Mouse (Mus musculus): ENCODE data around the gene Mettl5. TPM values are rescaled to one million over a fixed set of nuclear protein-coding genes. Genes with fewer than 3 reads are reported as not detected.
A peak's percentile ranks its signal among the peaks of the same experiment; 100 is the strongest.
"Not testable (repeated sequence)": the region's sequence is repeated elsewhere in the genome, so short reads cannot be mapped to it uniquely, and the experiment has no call there.

Mettl5 gene
- total RNA-seq (2014; fragmentation: Nextera tagmentation) (27.3 and 60.1 TPM in 2 replicates), total RNA-seq (2017) (43.5 and 86.1 TPM in 2 replicates)

DNA sequence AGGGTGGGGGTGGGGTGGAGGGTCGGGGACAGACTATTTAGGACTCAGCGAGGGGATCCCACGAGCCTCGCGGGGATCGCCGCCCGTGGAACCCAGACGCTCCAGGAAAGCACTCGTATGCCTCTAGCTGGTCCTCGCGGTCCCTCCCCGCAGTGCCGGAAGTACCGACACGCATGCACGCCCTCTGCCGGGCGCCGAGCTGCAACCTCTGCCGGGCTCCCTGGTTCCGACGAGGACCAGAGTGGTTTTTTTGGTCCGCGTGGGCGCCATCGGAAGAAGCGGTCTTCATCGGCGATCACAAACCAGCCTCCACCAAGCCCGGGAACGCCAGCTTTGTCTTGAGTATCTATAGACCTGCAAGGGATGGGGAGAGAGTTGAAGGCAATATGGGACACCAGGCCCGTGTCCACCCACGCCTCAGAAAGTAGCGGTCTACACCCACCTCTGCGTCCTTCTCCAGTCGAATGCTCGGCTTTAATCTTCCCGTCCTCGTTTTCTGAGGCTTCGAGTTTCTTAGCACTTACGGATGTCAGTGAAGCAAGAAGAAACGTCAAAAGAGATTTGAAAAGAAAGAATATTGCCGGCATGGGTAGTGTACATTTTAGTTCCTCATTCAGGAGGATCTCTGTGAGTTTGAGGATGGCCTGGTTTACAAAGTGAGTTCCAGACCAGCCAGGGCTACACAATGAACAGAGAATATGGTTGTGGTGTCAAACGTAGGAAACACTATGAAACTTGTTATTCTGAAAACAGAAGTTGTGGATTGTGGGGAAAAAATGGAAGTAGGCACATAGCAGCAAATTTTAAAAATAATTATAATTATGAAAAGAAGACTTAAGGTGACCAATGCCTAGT is at the start of gene Mettl5:
Mettl5 (minus strand) TSS at position 165 of the 855 bp plus-strand sequence.
- peak; percentile 99 for ATAC-seq (replicated peaks; ENCODE audit: low FRiP score, low TSS enrichment, poor library complexity, severe bottlenecking)

DNA sequence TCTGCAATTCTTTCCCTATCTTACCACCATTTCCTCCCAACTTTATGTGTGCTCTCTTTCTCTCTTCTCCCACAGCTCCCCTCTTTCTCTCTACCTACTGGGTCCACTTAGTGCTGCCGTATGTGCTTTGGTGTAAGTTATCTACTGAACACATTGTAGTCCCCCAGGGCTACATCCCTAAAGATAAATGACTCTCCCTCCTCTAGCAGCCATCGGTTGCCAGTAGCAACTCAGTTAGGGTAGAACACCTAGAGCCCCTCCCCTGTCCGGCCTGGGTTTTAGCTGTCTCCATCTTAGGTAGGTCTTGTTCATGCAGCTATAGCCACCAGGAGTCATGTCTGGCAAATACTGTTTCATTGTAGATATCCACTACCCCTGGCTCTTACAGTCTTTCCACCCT is 39.5 kb upstream of the Mettl5 start:
- peak; percentile 97 for ATAC-seq (replicated peaks; ENCODE audit: low FRiP score, low TSS enrichment, poor library complexity, severe bottlenecking)

DNA sequence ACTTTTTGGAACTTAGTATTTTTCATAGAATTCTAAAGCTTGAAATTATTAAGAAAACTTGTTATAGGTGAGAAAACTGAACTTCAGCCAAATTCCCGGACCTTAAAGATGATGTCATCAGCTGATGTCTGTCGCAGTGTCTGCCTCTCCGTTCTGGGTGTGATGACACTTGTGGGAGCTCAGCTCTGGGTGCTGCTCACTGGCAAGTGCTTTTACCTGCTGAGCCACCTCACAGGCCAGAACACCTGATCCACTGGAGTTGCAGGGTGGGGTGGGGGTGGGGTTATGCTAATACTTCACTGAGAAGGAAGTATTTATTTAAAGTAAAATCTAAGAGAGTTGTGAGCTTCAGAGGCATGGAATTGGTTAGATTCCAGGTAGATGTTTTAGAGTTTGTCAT is 31.9 kb upstream of the Mettl5 start:
- ATAC-seq (replicated peaks; ENCODE audit: low FRiP score, low TSS enrichment, poor library complexity, severe bottlenecking) = no peak

DNA sequence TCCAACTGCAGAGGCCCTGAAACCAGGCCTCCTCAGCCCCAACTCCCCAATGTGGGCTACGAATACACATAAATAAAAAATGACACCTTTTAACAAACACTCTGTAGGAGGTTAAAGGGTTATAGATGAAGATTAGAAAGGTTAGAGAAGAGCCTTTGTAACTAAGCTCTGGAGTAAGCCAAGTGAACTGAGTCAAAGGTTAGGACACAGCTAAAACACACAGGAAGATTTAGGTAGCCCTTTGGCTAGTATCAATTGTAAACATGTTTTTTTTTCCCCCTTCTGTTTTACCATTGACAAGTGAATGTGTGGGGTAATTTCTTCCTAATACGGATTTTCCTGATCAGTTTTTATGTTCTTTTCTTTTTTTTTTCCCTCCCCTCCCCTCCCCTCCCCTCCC is 27.4 kb upstream of the Mettl5 start:
- ATAC-seq (replicated peaks; ENCODE audit: low FRiP score, low TSS enrichment, poor library complexity, severe bottlenecking) = no peak

DNA sequence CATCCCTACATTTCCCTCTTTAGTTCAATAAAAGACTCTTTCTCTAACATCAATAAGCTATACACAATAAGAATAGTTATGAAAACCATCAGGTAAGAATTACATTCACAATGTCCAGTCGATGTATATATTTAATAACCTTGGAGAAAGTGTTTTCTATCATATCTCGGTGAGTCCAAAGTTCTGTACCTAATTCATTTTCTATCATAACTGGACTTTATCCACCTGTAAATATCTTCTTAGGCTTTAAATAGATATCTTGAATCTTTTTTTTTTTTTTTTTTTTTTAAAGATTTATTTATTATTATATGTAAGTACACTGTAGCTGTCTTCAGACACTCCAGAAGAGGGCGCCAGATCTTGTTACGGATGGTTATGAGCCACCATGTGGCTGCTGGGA is 22.0 kb upstream of the Mettl5 start:
- ATAC-seq (replicated peaks; ENCODE audit: low FRiP score, low TSS enrichment, poor library complexity, severe bottlenecking) = not testable (repeated sequence)

DNA sequence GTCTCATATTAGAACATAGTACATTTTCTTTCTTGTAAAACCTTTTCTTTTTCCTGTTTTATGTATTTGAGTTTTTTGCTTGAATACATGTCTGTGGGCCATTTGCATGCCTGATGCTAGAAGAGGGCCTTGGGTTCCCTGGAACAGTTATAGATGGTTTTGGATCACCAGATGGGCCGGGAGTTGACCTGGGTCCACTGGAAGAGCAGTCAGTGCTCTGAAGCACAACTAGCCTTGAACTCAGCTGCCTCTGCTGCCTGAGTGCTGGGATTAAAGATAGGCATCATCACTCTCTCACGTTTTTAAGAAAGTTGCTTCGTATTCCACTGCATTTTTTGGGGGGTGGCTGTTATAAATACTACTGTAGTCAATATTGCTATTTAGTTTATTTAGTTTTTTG is 18.1 kb upstream of the Mettl5 start:
- no peak for ATAC-seq (replicated peaks; ENCODE audit: low FRiP score, low TSS enrichment, poor library complexity, severe bottlenecking)

DNA sequence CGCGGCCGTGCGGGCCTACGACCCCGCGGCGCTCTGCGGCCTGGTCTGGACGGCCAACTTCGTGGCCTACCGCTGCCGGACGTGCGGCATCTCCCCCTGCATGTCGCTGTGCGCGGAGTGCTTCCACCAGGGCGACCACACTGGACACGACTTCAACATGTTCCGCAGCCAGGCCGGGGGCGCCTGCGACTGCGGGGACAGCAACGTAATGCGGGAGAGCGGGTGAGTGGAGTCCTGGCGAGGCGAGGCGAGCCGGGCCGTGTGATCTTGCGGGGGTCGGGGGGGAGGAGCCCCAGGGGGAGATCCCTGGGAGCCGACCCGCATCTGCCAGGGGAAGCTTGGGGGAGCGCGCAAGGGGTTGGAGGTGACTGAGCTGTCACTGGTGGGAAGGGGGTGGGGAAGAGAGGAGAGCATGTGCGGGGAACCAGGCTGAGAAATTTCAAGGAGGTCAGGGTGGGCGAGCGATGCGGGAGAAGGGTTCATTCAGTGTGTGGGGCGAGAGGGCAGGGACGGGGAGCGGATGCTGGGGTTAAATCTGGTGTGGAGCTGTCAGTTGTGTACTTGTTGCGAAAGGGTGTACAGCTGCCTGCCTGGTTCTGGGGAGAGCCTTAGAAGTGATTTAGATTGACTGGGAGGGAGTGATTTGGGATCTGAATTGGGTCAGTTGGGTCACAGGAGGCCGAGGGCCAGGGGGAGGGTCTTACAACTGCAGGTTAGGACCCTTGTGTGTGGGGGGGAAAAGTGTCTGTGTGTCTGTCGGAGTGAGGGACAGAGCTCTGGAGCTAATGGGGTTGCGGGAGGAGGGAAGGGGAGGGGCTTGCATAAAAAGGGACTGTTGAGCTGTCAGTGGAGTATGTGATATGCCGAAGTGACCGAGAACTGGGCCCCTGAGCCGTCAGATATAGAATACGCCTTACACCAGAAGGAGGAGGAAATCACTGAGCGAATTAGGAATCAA is 12.5 kb upstream of the Mettl5 start:
- peak; percentile 90 for ATAC-seq (replicated peaks; ENCODE audit: low FRiP score, low TSS enrichment, poor library complexity, severe bottlenecking)

DNA sequence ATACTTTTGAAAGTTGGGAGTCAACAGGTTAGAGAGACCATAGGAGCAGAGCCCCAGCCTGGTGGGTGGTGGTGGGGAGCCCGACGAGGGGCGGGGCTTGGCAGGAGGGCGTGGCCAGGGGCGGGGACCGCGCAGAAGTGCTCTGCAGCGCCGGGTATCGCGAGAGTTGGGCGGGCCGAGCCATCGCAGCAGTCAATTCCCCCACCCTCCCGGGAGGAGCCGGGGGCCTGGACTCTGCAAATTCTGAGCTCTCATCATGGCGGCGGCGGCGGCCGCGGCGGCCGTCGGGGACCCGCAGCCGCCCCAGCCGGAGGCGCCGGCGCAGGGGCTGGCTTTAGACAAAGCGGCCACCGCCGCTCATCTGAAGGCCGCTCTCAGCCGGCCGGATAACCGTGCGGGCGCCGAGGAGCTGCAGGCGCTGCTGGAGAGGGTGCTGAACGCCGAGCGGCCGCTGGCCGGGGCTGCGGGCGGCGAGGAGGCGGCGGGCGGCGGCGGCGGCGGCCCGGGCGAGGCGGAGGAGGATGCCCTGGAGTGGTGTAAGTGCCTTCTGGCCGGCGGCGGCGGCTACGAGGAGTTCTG is 11.7 kb upstream of the Mettl5 start, which contains the start of gene Ubr3:
Ubr3 (plus strand) TSS at position 208 of the 579 bp plus-strand sequence.
- ATAC-seq (replicated peaks; ENCODE audit: low FRiP score, low TSS enrichment, poor library complexity, severe bottlenecking) = peak; percentile 87

DNA sequence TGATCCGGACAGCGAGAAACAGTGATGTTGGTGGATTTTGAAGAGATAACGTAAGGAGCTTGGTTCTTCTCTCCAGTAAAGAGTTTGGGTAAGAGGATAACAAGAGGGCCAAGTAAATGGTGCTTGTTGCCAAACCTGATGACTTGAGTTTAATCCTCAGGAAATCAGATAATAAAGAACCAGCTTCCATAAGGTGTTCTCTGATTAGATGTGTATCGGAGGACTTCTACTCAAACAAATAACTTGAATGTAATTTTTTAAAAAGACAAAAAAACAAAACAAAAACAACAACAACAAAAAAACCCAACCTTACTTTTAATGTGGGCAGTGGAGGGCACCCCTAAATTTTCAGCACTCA is 10.8 kb upstream of the Mettl5 start:
- peak; percentile 28; the same call in 1 of the 2 replicates for ATAC-seq (replicated peaks; ENCODE audit: low FRiP score, low TSS enrichment, poor library complexity, severe bottlenecking)

DNA sequence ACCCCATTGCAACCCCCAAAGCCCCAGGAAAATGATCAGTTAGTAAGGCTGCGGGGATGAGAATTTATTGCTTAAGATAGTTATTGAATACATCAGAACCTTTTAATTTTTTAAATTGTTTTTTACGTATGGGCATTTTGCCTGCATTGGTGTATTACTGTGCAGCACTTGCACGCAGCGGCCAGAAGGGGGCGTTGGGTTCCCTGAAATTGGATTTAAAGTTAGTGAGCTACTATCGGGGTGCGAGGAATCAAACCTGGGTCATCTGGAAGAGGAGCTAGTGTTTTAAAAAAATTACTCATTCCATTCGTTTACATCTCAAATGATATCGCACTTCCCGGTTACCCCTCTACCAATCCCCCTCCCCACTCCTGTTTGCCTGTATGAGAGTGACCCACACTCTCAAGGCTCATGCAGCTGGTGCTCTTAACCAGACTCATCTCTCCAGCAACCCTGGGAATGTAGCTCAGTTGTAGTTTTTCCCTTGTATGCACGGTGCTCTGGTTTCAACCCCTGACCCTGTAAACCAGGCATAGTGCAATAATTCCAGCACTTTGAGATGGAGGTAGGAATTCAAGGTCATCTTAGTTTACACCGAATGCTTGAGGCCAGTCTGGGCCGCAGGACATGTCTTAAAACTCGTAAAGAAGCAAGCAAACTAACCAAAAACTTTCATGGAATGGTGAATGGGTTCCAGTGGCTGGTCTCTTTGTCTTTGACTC is 10.2 kb upstream of the Mettl5 start:
- ATAC-seq (replicated peaks; ENCODE audit: low FRiP score, low TSS enrichment, poor library complexity, severe bottlenecking) = no peak

DNA sequence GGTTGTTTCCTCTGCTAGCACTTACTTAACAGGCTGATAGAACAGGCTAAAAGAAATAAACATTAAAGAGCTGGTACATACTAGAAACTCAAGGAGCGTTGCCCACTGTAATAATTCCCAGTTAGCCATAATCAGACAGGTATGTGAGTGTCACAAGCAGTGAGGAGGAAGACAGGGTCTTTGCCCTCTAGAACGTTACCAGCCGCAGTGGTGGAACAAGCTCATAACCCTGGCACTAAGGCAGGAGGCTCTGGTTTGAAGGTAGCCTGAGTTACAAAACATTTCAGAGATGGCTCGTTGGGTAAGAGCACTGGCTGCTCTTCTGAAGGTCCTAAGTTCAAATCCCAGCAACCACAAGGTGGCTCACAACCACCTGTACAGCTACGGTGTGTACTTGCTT is 8.5 kb upstream of the Mettl5 start:
- ATAC-seq (replicated peaks; ENCODE audit: low FRiP score, low TSS enrichment, poor library complexity, severe bottlenecking) = no peak

DNA sequence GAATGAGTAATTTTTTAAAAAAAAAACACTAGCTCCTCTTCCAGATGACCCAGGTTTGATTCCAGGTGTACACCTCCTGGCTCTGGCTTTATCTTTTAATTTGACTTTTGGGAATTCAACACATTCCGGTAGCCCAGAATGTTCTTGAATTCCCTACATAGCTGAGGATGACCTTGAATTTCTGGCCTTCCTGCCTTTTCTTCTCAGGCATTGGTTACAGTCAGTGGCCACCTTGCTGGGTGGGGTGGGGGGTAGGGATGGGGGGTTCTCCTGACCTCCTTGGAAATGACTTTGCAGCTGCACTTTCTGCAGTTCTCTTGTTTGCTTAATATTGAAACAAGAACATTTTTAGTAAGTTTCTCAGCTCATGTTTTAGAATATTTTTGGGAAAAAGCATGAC is 7.7 kb upstream of the Mettl5 start:
- ATAC-seq (replicated peaks; ENCODE audit: low FRiP score, low TSS enrichment, poor library complexity, severe bottlenecking) = no peak

DNA sequence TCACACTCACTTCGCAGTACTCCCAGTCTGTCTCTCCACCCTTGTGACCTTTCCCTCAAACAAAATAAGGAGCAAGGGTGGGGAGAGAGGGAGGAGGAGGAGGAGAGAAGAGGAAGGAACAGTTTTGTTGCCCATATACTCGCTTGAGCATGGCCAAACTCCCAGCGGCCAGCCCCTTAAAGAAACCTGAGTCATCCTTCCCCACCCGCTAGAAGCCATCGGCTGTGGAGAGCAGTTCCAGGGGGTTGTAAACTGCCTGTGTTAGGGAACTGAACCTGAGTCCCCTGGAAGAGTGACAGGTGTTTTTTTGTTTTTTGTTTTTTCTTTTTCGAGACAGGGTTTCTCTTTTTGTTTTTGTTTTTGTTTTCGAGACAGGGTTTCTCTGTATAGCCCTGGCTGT is 5.4 kb upstream of the Mettl5 start:
- no peak for ATAC-seq (replicated peaks; ENCODE audit: low FRiP score, low TSS enrichment, poor library complexity, severe bottlenecking)

DNA sequence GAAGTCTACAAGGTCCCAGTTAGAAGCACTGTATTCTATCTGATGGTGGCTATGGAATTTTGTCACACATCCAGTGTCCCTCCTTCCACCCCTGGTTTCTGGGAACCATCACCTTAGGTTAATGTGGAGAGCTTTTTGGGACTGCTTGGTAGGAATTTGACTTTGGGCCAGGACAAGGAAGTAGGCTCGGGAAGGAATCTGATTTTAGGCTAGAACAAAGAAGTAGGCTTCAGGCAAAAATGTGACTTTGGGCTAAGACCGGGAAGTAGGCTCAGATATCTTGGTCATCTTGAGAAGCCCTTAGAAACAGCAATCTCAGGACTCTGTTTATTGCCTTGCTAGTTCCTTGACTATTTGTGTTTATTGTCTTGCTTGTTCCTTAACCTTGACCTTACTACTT is 3.5 kb upstream of the Mettl5 start:
- ATAC-seq (replicated peaks; ENCODE audit: low FRiP score, low TSS enrichment, poor library complexity, severe bottlenecking) = no peak

DNA sequence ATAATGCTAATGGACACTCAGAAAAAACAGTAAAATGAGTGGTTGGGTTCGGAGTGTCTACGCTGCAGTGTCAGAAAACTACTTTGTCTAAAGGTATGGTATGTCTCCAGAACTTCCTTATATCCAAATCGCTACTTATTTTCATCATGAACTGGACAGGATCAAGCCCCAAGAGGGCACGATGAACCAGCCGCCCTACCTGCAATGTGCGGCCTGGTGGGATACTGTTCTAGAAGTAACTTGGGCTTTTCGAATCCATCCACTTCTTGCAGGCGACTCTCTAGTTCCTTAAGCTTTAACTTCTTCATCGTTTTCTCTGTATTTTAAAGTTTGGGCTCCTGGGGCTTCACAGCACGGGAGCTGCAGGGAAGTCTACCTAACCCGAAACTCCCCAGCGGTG is 365 bp downstream of the Mettl5 start:
- ATAC-seq (replicated peaks; ENCODE audit: low FRiP score, low TSS enrichment, poor library complexity, severe bottlenecking) = no peak

DNA sequence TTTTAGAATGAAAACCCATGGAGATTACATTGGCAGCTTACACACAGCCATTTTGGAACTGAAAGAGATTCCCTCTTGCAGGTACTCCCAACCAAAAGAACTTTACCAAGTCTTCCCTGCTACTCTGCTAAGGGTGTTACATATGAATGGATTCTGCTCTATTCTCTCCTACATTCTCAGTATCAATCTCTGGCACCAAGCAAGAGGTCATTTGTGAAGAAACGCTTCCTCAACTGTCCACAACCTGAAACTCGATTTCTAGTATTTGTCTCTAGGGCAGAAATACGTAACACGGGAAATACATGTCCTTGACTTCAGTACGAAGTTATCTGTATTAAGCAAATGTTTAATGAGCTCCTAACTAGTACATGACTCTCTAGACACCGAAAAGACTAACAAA is 834 bp downstream of the Mettl5 start:
- ATAC-seq (replicated peaks; ENCODE audit: low FRiP score, low TSS enrichment, poor library complexity, severe bottlenecking) = no peak

DNA sequence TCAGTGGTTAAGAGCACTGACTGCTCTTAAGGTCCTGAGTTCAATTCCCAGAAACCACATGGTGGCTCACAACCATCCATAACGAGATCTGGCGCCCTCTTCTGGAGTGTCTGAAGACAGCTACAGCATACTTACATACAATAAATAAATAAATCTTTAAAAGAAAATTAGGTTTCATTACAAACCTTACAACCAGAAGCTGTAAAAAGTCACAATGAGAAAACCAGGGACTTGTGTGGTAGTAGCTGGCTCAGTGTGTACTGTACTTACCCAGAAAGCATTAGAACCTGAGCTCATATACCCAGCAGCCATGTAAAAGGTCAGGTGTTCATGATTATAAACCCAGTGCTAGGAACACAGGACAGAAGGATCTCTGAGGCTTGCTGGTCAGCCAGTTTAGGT is 1.4 kb downstream of the Mettl5 start:
- no peak for ATAC-seq (replicated peaks; ENCODE audit: low FRiP score, low TSS enrichment, poor library complexity, severe bottlenecking)

DNA sequence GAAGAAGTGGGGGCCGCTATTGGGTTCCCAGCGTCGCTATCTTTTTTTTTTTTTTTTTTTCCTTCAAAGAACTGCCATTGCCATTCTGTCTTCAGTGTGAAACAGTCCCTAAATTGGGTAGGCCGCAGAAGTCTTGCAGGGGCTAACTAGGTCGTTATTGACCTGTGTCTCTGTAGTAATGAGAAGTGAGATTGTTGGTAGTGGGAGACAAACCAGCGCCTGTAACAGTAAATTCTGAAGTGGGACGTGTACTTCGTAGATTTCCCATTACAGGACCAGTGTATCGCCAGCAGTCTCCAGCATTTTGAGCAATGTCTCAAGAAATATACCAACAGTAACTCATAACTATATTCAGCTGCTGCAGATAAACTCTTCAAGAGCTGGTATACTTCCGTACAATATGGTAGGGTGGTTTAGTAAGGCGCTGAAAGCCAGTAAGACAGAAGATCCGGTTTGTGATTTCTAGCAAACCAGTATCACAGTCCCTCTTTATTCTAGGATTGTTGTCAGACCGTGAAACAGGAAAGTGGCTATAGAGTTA is 23.2 kb downstream of the Mettl5 start:
- ATAC-seq (replicated peaks; ENCODE audit: low FRiP score, low TSS enrichment, poor library complexity, severe bottlenecking) = peak; percentile 31; the same call in 1 of the 2 replicates

DNA sequence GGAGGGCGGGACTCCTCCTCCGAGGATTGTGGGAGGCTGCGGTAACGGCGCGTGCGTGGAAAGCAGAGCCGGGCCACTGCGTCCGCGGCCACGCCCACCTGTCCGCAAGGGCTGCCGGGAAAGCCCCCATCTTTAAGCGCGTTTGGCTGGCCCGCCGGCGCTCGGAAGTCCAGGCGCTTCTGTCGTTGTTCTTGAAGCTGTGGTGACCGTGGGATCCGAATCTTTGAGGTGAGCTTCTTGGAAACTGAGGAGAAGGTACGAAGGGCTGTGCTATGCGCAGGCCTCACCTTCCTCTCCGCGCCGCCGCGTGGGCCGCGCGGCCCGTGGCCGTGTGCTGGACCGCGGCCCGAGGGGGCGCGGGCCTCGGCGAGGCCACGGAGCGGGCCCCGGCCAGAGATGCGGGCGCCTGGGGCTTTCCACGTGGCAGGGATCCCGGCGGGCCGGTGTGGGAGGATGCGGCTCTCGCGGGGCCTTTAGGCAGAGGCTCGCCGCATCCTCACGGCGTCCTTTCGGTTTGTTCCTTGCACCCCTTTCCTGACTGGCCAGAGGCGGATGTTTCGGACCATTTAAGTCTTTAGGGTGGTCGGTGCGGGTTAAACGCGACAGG is 23.8 kb downstream of the Mettl5 start, which contains the start of gene Ssb:
Ssb (plus strand) TSS at position 78 of the 607 bp plus-strand sequence.
- peak; percentile 91 for ATAC-seq (replicated peaks; ENCODE audit: low FRiP score, low TSS enrichment, poor library complexity, severe bottlenecking)

Measured in megakaryocyte-erythroid progenitor cell, adult 5-6 weeks (primary cell).